Mouse (Mus musculus) liver, embryonic 12.5 days (tissue): ENCODE measurements around the gene Rapgef5. TPM values are rescaled to one million over a fixed set of nuclear protein-coding genes. Genes with fewer than 3 reads are reported as not detected.

Experiments
- ATAC-seq: fragments of 200-750 bp; cut with Nextera tagmentation; 2 replicates; pipeline ENCODE4 v1.8.0; 2017; ENCODE audit warnings: moderate number of reproducible peaks, mild to moderate bottlenecking, moderate library complexity
- H3K27ac ChIP-seq: fragments of 300-500 bp; sonication (generic); 2 replicates; pipeline ENCODE4 v1.5.1; 2016; ENCODE audit warnings: mild to moderate bottlenecking
- H3K27me3 ChIP-seq: fragments of 300-500 bp; sonication (generic); replicated peaks from 2 replicates; pipeline ENCODE4 v1.6.1; 2016; ENCODE audit warnings: mild to moderate bottlenecking, moderate library complexity
- H3K36me3 ChIP-seq: fragments of 300-500 bp; sonication (generic); 2 replicates; pipeline ENCODE4 v1.6.1; 2016; ENCODE audit warnings: mild to moderate bottlenecking, moderate library complexity
- H3K4me1 ChIP-seq: fragments of 300-500 bp; sonication (generic); 2 replicates; pipeline ENCODE4 v1.6.1; 2016
- H3K4me2 ChIP-seq: fragments of 300-500 bp; sonication (generic); 2 replicates; pipeline ENCODE4 v1.6.1; 2016; ENCODE audit warnings: mild to moderate bottlenecking, moderate library complexity
- H3K4me3 ChIP-seq: fragments of 300-500 bp; sonication (generic); 2 replicates; pipeline ENCODE4 v1.5.1; 2016; ENCODE audit warnings: mild to moderate bottlenecking, moderate library complexity
- H3K9ac ChIP-seq: fragments of 300-500 bp; sonication (generic); 2 replicates; pipeline ENCODE4 v1.6.1; 2016; ENCODE audit warnings: mild to moderate bottlenecking, moderate library complexity
- H3K9me3 ChIP-seq: fragments of 300-500 bp; sonication (generic); replicated peaks from 2 replicates; pipeline ENCODE4 v1.6.1; 2016; ENCODE audit warnings: mild to moderate bottlenecking, moderate library complexity
- WGBS: fragments of 180-500 bp; shearing (Covaris S2); methylation state at CpG from one replicate; pipeline ENCODE4 v1.1.7; 2016; ENCODE audit not compliant: insufficient replicate concordance; 5-methylcytosine and 5-hydroxymethylcytosine counted together
- polyA plus RNA-seq: library from polyadenylated mRNA; unstranded; fragments of >200 nt; fragmentation: Nextera tagmentation; extraction: Ambion mirVana; gene quantifications from 2 replicates; pipeline ENCODE4 v1.2.1, GENCODE M21; 2016

Gene Rapgef5
- polyA plus RNA-seq, 1 experiment from 2014 or later = 3.3 TPM

- Histone ChIP-seq H3K4me3 (peak overlapping the region; percentile 61), H3K27ac (no peak overlapping the region)
- under 1% methylated on average over 66 of the region's 66 CpGs for WGBS
Observed at GRCm38 (mm10) chr12:117534087-117534751, 17.9 kb downstream of the Rapgef5 start.

GRCm38 (mm10) chr12:117540352-117540751 lies 24.1 kb downstream of the Rapgef5 start:
- no peak for ATAC-seq
- WGBS = 66% methylated on average over 2 of the region's 2 CpGs
- no peaks in the 10 kb centered on the region for H3K36me3 ChIP-seq

More at GRCm38 (mm10) chr12:117534087-117534751, 17.9 kb downstream of the Rapgef5 start:
- Histone ChIP-seq H3K27me3 (peaks cover 63% of the 10 kb centered on the region), H3K36me3 (no peaks in the 10 kb centered on the region), H3K4me1 (peaks cover 14% of the 10 kb centered on the region), H3K4me2 (peak overlapping the region; percentile 84), H3K9me3 (no peaks in the 10 kb centered on the region), H3K9ac (peak overlapping the region; percentile 59)
- ATAC-seq = peak; percentile 64

GRCm38 (mm10) chr12:117545277-117545676 lies 29.0 kb downstream of the Rapgef5 start:
- Histone ChIP-seq H3K27me3 (peaks cover 33% of the 10 kb centered on the region; the same call in 1 of the 2 replicates), H3K9me3 (no peaks in the 10 kb centered on the region), H3K27ac (no peak overlapping the region), H3K4me1 (no peaks in the 10 kb centered on the region), H3K36me3 (no peaks in the 10 kb centered on the region), H3K4me3 (no peak overlapping the region), H3K9ac (no peak overlapping the region), H3K4me2 (no peak overlapping the region)
- 51% methylated on average over 6 of the region's 6 CpGs for WGBS
- no peak for ATAC-seq

More at GRCm38 (mm10) chr12:117540352-117540751, 24.1 kb downstream of the Rapgef5 start:
- peaks cover 28% of the 10 kb centered on the region for H3K27me3 ChIP-seq
- no peaks in the 10 kb centered on the region for H3K9me3 ChIP-seq
- no peaks in the 10 kb centered on the region for H3K4me1 ChIP-seq
- no peak overlapping the region for H3K27ac ChIP-seq
- H3K4me3 ChIP-seq = no peak overlapping the region
- H3K9ac ChIP-seq = no peak overlapping the region
- H3K4me2 ChIP-seq = no peak overlapping the region

- Histone ChIP-seq H3K4me3 (no peak overlapping the region), H3K36me3 (no peaks in the 10 kb centered on the region), H3K4me1 (no peaks in the 10 kb centered on the region), H3K4me2 (no peak overlapping the region), H3K9me3 (no peaks in the 10 kb centered on the region), H3K9ac (no peak overlapping the region), H3K27ac (no peak overlapping the region), H3K27me3 (peaks cover 44% of the 10 kb centered on the region)
- 84% methylated on average over 5 of the region's 5 CpGs for WGBS
- ATAC-seq = no peak
Observed at GRCm38 (mm10) chr12:117553353-117553752, 37.1 kb downstream of the Rapgef5 start.

- Histone ChIP-seq H3K4me3 (no peak overlapping the region), H3K27ac (no peak overlapping the region), H3K36me3 (no peaks in the 10 kb centered on the region), H3K4me2 (no peak overlapping the region), H3K9ac (no peak overlapping the region), H3K4me1 (no peaks in the 10 kb centered on the region), H3K27me3 (peaks cover 32% of the 10 kb centered on the region), H3K9me3 (no peaks in the 10 kb centered on the region)
- 63% methylated on average over 1 of the region's 1 CpGs for WGBS
- ATAC-seq = peak; percentile 80
Observed at GRCm38 (mm10) chr12:117554612-117555063, 38.4 kb downstream of the Rapgef5 start.

- 21% methylated on average over 11 of the region's 11 CpGs for WGBS
- peak; percentile 55; the same call in 1 of the 2 replicates for ATAC-seq
- peaks cover 27% of the 10 kb centered on the region for H3K27me3 ChIP-seq
Observed at GRCm38 (mm10) chr12:117560450-117560849, 44.2 kb downstream of the Rapgef5 start.

GRCm38 (mm10) chr12:117561411-117562059 lies 45.3 kb downstream of the Rapgef5 start:
- no peak overlapping the region for H3K4me2 ChIP-seq
- no peak overlapping the region for H3K4me3 ChIP-seq
- no peak overlapping the region for H3K9ac ChIP-seq
- no peaks in the 10 kb centered on the region for H3K36me3 ChIP-seq
- H3K4me1 ChIP-seq = no peaks in the 10 kb centered on the region
- H3K9me3 ChIP-seq = no peaks in the 10 kb centered on the region
- 67% methylated on average over 6 of the region's 6 CpGs for WGBS
- H3K27ac ChIP-seq = no peak overlapping the region
- no peak for ATAC-seq
- peaks cover 26% of the 10 kb centered on the region for H3K27me3 ChIP-seq

More at GRCm38 (mm10) chr12:117560450-117560849, 44.2 kb downstream of the Rapgef5 start:
- H3K36me3 ChIP-seq = no peaks in the 10 kb centered on the region
- peak overlapping the region; percentile 38 for H3K4me2 ChIP-seq
- H3K4me3 ChIP-seq = no peak overlapping the region
- H3K4me1 ChIP-seq = no peaks in the 10 kb centered on the region
- no peak overlapping the region for H3K9ac ChIP-seq
- H3K27ac ChIP-seq = no peak overlapping the region
- H3K9me3 ChIP-seq = no peaks in the 10 kb centered on the region

GRCm38 (mm10) chr12:117562085-117562484 lies 45.8 kb downstream of the Rapgef5 start:
- Histone ChIP-seq H3K36me3 (no peaks in the 10 kb centered on the region), H3K9me3 (no peaks in the 10 kb centered on the region), H3K27ac (no peak overlapping the region), H3K4me1 (no peaks in the 10 kb centered on the region), H3K27me3 (peaks cover 21% of the 10 kb centered on the region), H3K9ac (no peak overlapping the region), H3K4me3 (no peak overlapping the region), H3K4me2 (no peak overlapping the region)
- no peak for ATAC-seq
- 80% methylated on average over 3 of the region's 3 CpGs for WGBS

GRCm38 (mm10) chr12:117563859-117564258 lies 47.6 kb downstream of the Rapgef5 start:
- Histone ChIP-seq H3K27me3 (0 out of 2 replicates have a peak, but pooled peaks cover 15% of the 10 kb centered on the region), H3K36me3 (no peaks in the 10 kb centered on the region), H3K9ac (no peak overlapping the region), H3K27ac (no peak overlapping the region), H3K4me3 (no peak overlapping the region), H3K9me3 (no peaks in the 10 kb centered on the region), H3K4me1 (no peaks in the 10 kb centered on the region), H3K4me2 (no peak overlapping the region)
- 61% methylated on average over 6 of the region's 6 CpGs for WGBS
- no peak for ATAC-seq

GRCm38 (mm10) chr12:117566298-117566697 lies 50.0 kb downstream of the Rapgef5 start:
- 58% methylated on average over 4 of the region's 4 CpGs for WGBS
- Histone ChIP-seq H3K9me3 (no peaks in the 10 kb centered on the region), H3K36me3 (no peaks in the 10 kb centered on the region), H3K27me3 (0 out of 2 replicates have a peak, but pooled peaks cover 15% of the 10 kb centered on the region), H3K4me1 (no peaks in the 10 kb centered on the region), H3K4me2 (no peak overlapping the region), H3K27ac (no peak overlapping the region), H3K9ac (no peak overlapping the region), H3K4me3 (no peak overlapping the region)
- no peak for ATAC-seq

- no peak overlapping the region for H3K4me2 ChIP-seq
- no peaks in the 10 kb centered on the region for H3K4me1 ChIP-seq
- no peaks in the 10 kb centered on the region for H3K9me3 ChIP-seq
- WGBS = 52% methylated on average over 2 of the region's 2 CpGs
- H3K9ac ChIP-seq = no peak overlapping the region
- 0 out of 2 replicates have a peak, but pooled peaks cover 6% of the 10 kb centered on the region for H3K27me3 ChIP-seq
- no peak overlapping the region for H3K27ac ChIP-seq
- no peaks in the 10 kb centered on the region for H3K36me3 ChIP-seq
- no peak overlapping the region for H3K4me3 ChIP-seq
- ATAC-seq = no peak
Observed at GRCm38 (mm10) chr12:117569671-117570070, 53.4 kb downstream of the Rapgef5 start.

GRCm38 (mm10) chr12:117584256-117584655 lies 68.0 kb downstream of the Rapgef5 start:
- Histone ChIP-seq H3K9me3 (no peaks in the 10 kb centered on the region), H3K4me2 (no peak overlapping the region), H3K4me1 (peaks cover 4% of the 10 kb centered on the region; the same call in 1 of the 2 replicates), H3K27ac (no peak overlapping the region), H3K4me3 (no peak overlapping the region), H3K27me3 (no peaks in the 10 kb centered on the region), H3K36me3 (no peaks in the 10 kb centered on the region), H3K9ac (no peak overlapping the region)
- 72% methylated on average over 4 of the region's 4 CpGs for WGBS
- ATAC-seq = no peak
